Mouse (Mus musculus): ENCODE data around the gene Crim1. TPM values are rescaled to one million over a fixed set of nuclear protein-coding genes. Genes with fewer than 3 reads are reported as not detected.

The Crim1 gene
- polyA plus RNA-seq, 1 experiment from 2014 or later, result 3.6 TPM

DNA sequence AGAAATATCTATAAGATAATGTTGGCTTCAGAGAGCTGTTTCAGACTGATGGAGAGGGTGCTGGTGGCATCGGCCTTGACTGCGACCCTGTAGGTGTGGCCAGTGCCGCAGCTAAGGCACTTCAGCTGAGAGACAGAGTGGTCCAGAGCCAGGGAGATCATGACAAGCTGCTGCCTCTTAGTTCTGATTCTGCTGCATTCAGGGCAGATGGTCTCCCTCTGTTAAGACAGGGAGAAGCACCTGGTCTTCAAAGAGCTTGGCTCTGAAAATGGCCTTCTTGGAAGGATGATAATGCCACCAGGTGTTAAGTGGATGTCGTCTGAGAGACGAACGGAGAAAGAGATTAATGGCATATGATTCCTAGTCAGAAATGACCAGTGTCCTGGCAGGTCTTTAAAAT is 33.8 kb downstream of the Crim1 start:
- no peak overlapping the region for H3K9ac ChIP-seq (ENCODE audit: low read length)
- no peaks in the 10 kb centered on the region for H3K4me1 ChIP-seq (ENCODE audit: control insufficient read depth, insufficient read depth, low read length)
- no peaks in the 10 kb centered on the region for H3K36me3 ChIP-seq (ENCODE audit: control insufficient read depth, insufficient read depth, low read length)
- H3K27me3 ChIP-seq (replicated peaks; ENCODE audit: control insufficient read depth, insufficient read depth, low read length), result no peaks in the 10 kb centered on the region
- no peak overlapping the region for H3K4me2 ChIP-seq (ENCODE audit: low read length)
- no peaks in the 10 kb centered on the region for H3K9me3 ChIP-seq (replicated peaks; ENCODE audit: control insufficient read depth, low read length)
- 77% methylated on average over 6 of the region's 6 CpGs for WGBS
- no peak overlapping the region for H3K4me3 ChIP-seq (ENCODE audit: low read depth, low read length)
- H3K27ac ChIP-seq (ENCODE audit: low read depth, low read length), result no peak overlapping the region
- DNase-seq (ENCODE audit: low spot score) (no peak), ATAC-seq (no peak)

GRCm38 (mm10) chr17:78236126-78236525 is 36.1 kb downstream of the Crim1 start:
- 93% methylated on average over 12 of the region's 12 CpGs for WGBS

GRCm38 (mm10) chr17:78237954-78238353 is 37.9 kb downstream of the Crim1 start:
- no peaks in the 10 kb centered on the region for H3K36me3 ChIP-seq (ENCODE audit: control insufficient read depth, insufficient read depth, low read length)
- WGBS, result 71% methylated on average over 13 of the region's 13 CpGs
- H3K9ac ChIP-seq (ENCODE audit: low read length), result no peak overlapping the region
- H3K4me1 ChIP-seq (ENCODE audit: control insufficient read depth, insufficient read depth, low read length), result no peaks in the 10 kb centered on the region
- H3K27ac ChIP-seq (ENCODE audit: low read depth, low read length), result no peak overlapping the region
- ATAC-seq (peak; percentile 79), DNase-seq (ENCODE audit: low spot score) (peak; percentile 66)
- H3K27me3 ChIP-seq (replicated peaks; ENCODE audit: control insufficient read depth, insufficient read depth, low read length), result no peaks in the 10 kb centered on the region
- no peak overlapping the region for H3K4me2 ChIP-seq (ENCODE audit: low read length)
- no peak overlapping the region for H3K4me3 ChIP-seq (ENCODE audit: low read depth, low read length)
- no peaks in the 10 kb centered on the region for H3K9me3 ChIP-seq (replicated peaks; ENCODE audit: control insufficient read depth, low read length)

More at GRCm38 (mm10) chr17:78236126-78236525, 36.1 kb downstream of the Crim1 start:
- ATAC-seq (no peak), DNase-seq (ENCODE audit: low spot score) (no peak)
- Histone ChIP-seq H3K4me3 (ENCODE audit: low read depth, low read length) (no peak overlapping the region), H3K27me3 (replicated peaks; ENCODE audit: control insufficient read depth, insufficient read depth, low read length) (no peaks in the 10 kb centered on the region), H3K4me2 (ENCODE audit: low read length) (no peak overlapping the region), H3K4me1 (ENCODE audit: control insufficient read depth, insufficient read depth, low read length) (no peaks in the 10 kb centered on the region), H3K27ac (ENCODE audit: low read depth, low read length) (no peak overlapping the region), H3K9me3 (replicated peaks; ENCODE audit: control insufficient read depth, low read length) (no peaks in the 10 kb centered on the region), H3K36me3 (ENCODE audit: control insufficient read depth, insufficient read depth, low read length) (no peaks in the 10 kb centered on the region), H3K9ac (ENCODE audit: low read length) (no peak overlapping the region)

DNA sequence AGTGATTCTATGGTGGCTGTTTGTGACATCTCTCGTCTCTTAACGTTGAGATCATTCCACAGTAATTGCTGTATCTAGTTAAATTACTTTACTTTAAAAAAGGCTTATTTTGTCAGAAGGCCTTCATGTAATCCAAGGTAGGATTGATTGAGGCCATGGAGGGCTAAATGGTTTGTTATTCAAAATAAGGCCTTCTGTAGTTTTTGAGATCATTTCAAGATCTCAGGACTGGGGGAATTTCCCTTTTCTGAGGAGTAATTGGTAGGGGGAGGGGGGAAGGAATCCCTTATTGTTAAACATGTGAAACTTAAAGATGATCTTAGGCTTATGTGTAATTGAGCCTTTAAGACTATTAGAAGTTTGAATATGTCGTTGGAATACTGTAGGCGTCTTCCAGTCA is 40.1 kb downstream of the Crim1 start:
- 86% methylated on average over 4 of the region's 4 CpGs for WGBS

GRCm38 (mm10) chr17:78241238-78241637 is 41.2 kb downstream of the Crim1 start:
- no peak for DNase-seq (ENCODE audit: low spot score)
- H3K9ac ChIP-seq (ENCODE audit: low read length), result no peak overlapping the region
- WGBS, result 89% methylated on average over 7 of the region's 7 CpGs

More for the DNA sequence above, 40.1 kb downstream of the Crim1 start:
- ATAC-seq (no peak), DNase-seq (ENCODE audit: low spot score) (no peak)
- Histone ChIP-seq H3K9ac (ENCODE audit: low read length) (no peak overlapping the region), H3K27me3 (replicated peaks; ENCODE audit: control insufficient read depth, insufficient read depth, low read length) (no peaks in the 10 kb centered on the region), H3K4me1 (ENCODE audit: control insufficient read depth, insufficient read depth, low read length) (0 out of 2 replicates have a peak, but pooled peaks cover 3% of the 10 kb centered on the region), H3K4me3 (ENCODE audit: low read depth, low read length) (no peak overlapping the region), H3K9me3 (replicated peaks; ENCODE audit: control insufficient read depth, low read length) (no peaks in the 10 kb centered on the region), H3K27ac (ENCODE audit: low read depth, low read length) (no peak overlapping the region), H3K4me2 (ENCODE audit: low read length) (no peak overlapping the region), H3K36me3 (ENCODE audit: control insufficient read depth, insufficient read depth, low read length) (no peaks in the 10 kb centered on the region)

GRCm38 (mm10) chr17:78244752-78245151 is 44.7 kb downstream of the Crim1 start:
- H3K4me2 ChIP-seq (ENCODE audit: low read length), result no peak overlapping the region
- WGBS, result 71% methylated on average over 6 of the region's 6 CpGs
- ATAC-seq (no peak), DNase-seq (ENCODE audit: low spot score) (no peak)
- H3K4me3 ChIP-seq (ENCODE audit: low read depth, low read length), result no peak overlapping the region
- H3K4me1 ChIP-seq (ENCODE audit: control insufficient read depth, insufficient read depth, low read length), result peaks cover 3% of the 10 kb centered on the region; the same call in 1 of the 2 replicates
- no peaks in the 10 kb centered on the region for H3K9me3 ChIP-seq (replicated peaks; ENCODE audit: control insufficient read depth, low read length)
- no peaks in the 10 kb centered on the region for H3K36me3 ChIP-seq (ENCODE audit: control insufficient read depth, insufficient read depth, low read length)
- no peak overlapping the region for H3K27ac ChIP-seq (ENCODE audit: low read depth, low read length)
- H3K27me3 ChIP-seq (replicated peaks; ENCODE audit: control insufficient read depth, insufficient read depth, low read length), result no peaks in the 10 kb centered on the region
- H3K9ac ChIP-seq (ENCODE audit: low read length), result no peak overlapping the region

More at GRCm38 (mm10) chr17:78241238-78241637, 41.2 kb downstream of the Crim1 start:
- no peak overlapping the region for H3K4me2 ChIP-seq (ENCODE audit: low read length)
- ATAC-seq, result no peak
- H3K4me3 ChIP-seq (ENCODE audit: low read depth, low read length), result no peak overlapping the region
- H3K4me1 ChIP-seq (ENCODE audit: control insufficient read depth, insufficient read depth, low read length), result peaks cover 3% of the 10 kb centered on the region; the same call in 1 of the 2 replicates
- H3K36me3 ChIP-seq (ENCODE audit: control insufficient read depth, insufficient read depth, low read length), result no peaks in the 10 kb centered on the region
- H3K27me3 ChIP-seq (replicated peaks; ENCODE audit: control insufficient read depth, insufficient read depth, low read length), result no peaks in the 10 kb centered on the region
- no peak overlapping the region for H3K27ac ChIP-seq (ENCODE audit: low read depth, low read length)
- H3K9me3 ChIP-seq (replicated peaks; ENCODE audit: control insufficient read depth, low read length), result no peaks in the 10 kb centered on the region

- no peaks in the 10 kb centered on the region for H3K36me3 ChIP-seq (ENCODE audit: control insufficient read depth, insufficient read depth, low read length)
- no peak overlapping the region for H3K9ac ChIP-seq (ENCODE audit: low read length)
- H3K27me3 ChIP-seq (replicated peaks; ENCODE audit: control insufficient read depth, insufficient read depth, low read length), result no peaks in the 10 kb centered on the region
- peaks cover 3% of the 10 kb centered on the region; the same call in 1 of the 2 replicates for H3K4me1 ChIP-seq (ENCODE audit: control insufficient read depth, insufficient read depth, low read length)
- DNase-seq (ENCODE audit: low spot score) (no peak), ATAC-seq (no peak)
- 76% methylated on average over 4 of the region's 4 CpGs for whole genome bisulfite sequencing
- H3K4me3 ChIP-seq (ENCODE audit: low read depth, low read length), result no peak overlapping the region
- H3K4me2 ChIP-seq (ENCODE audit: low read length), result no peak overlapping the region
- H3K9me3 ChIP-seq (replicated peaks; ENCODE audit: control insufficient read depth, low read length), result no peaks in the 10 kb centered on the region
- no peak overlapping the region for H3K27ac ChIP-seq (ENCODE audit: low read depth, low read length)
These were observed 45.4 kb downstream of the Crim1 start for GRCm38 (mm10) chr17:78245444-78245843.

DNA sequence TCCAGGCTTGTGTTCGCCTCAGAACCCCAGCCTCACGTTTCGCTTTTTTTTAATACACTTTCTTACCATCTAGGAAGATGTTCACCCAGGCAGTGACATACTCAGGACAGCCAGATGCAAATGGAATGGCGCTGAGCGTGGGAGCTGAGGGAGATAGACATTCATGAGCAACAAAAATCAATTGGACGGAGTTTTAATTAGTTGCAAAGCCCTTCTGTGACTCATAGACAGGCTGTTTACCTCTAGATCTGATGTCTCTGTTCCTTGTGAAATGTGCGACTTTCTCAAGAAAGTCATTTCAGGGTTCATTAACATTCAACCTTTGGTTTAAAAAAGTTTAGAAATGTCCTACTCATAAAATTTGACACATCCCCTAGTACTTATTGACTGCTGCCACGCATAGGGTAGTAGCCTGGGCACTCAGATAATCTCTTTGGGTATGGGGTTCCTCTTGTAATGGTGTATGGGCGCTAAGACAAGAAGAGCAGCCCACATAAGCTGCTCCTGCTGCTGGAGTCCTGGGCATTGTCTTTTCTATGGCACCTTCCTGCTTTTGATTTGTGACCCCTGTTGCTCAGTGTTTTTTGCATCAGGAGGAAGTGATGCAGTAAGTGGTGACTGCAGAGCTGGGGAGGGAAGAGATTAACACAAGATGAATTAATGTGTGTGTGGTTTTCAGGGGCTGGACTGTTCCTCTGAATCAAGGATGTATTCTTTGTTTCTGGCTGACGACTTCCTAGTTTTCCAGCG is 46.8 kb downstream of the Crim1 start:
- H3K4me3 ChIP-seq (ENCODE audit: low read depth, low read length), result no peak overlapping the region
- no peak overlapping the region for H3K4me2 ChIP-seq (ENCODE audit: low read length)
- no peak overlapping the region for H3K9ac ChIP-seq (ENCODE audit: low read length)
- no peaks in the 10 kb centered on the region for H3K27me3 ChIP-seq (replicated peaks; ENCODE audit: control insufficient read depth, insufficient read depth, low read length)
- WGBS, result 38% methylated on average over 11 of the region's 11 CpGs
- ATAC-seq, result no peak
- peaks cover 3% of the 10 kb centered on the region; the same call in 1 of the 2 replicates for H3K4me1 ChIP-seq (ENCODE audit: control insufficient read depth, insufficient read depth, low read length)
- no peaks in the 10 kb centered on the region for H3K36me3 ChIP-seq (ENCODE audit: control insufficient read depth, insufficient read depth, low read length)
- H3K9me3 ChIP-seq (replicated peaks; ENCODE audit: control insufficient read depth, low read length), result no peaks in the 10 kb centered on the region
- no peak for DNase-seq (ENCODE audit: low spot score)
- no peak overlapping the region for H3K27ac ChIP-seq (ENCODE audit: low read depth, low read length)

DNA sequence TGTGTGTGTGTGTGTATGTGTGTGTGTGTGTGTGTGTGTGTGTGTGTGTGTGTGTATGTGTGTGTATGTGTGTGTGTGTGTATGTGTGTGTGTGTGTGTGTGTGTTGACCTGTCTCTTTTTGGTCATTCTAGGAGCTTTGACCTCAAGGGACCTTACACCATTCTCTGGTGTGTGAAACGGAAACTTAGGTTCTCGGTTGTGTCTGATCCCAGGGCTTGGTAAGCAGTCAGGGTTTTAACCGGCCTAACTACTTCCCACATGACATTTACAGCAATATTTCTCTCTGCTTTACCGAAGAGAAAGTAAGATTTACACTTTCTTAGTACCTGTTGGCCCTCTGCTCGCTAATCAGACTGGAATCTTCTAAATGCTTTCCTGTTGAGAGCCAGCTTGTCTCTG is 48.1 kb downstream of the Crim1 start:
- Histone ChIP-seq H3K9me3 (replicated peaks; ENCODE audit: control insufficient read depth, low read length) (no peaks in the 10 kb centered on the region), H3K4me1 (ENCODE audit: control insufficient read depth, insufficient read depth, low read length) (peaks cover 3% of the 10 kb centered on the region; the same call in 1 of the 2 replicates), H3K27me3 (replicated peaks; ENCODE audit: control insufficient read depth, insufficient read depth, low read length) (no peaks in the 10 kb centered on the region), H3K36me3 (ENCODE audit: control insufficient read depth, insufficient read depth, low read length) (no peaks in the 10 kb centered on the region), H3K9ac (ENCODE audit: low read length) (no peak overlapping the region), H3K27ac (ENCODE audit: low read depth, low read length) (no peak overlapping the region), H3K4me3 (ENCODE audit: low read depth, low read length) (no peak overlapping the region), H3K4me2 (ENCODE audit: low read length) (no peak overlapping the region)
- DNase-seq (ENCODE audit: low spot score) (no peak), ATAC-seq (no peak)
- WGBS, result 92% methylated on average over 5 of the region's 5 CpGs
